In the genomic region with DNA sequence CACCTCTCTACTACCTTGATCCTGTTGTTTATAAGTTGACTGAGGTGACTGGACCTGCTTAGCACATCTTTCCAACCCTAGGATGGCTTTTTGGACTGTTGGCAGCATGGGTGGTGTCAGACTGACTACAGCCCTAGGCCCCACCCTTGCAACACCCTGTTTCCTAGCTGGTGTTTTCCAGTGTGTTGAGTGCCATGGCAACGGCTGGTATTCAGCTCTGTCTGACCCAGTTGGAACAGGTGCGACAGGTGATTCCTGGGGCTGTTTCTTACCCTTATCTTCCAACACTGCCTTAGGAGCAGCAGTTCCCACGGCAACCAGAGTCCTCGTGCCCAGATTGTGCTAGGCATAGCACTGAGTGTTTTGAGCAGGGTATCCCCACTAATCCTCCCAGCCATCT, we compare ENCODE assay signal across 10 mouse cellular contexts. TPM values are rescaled to one million over a fixed set of nuclear protein-coding genes. Genes with fewer than 3 reads are reported as not detected.
A peak's percentile ranks its signal among the peaks of the same experiment; 100 is the strongest.
DNase-seq lines count a peak whose midpoint lies in the region; ATAC-seq and TF ChIP-seq lines count a peak whose summit lies in the region.
"Had no signal": no experiment of that assay in that cellular context is flagged by ENCODE, and none has a peak within 500 bp of the region (broad histone marks: within the 10 kb centered on the region; RNA-seq: fewer than 3 reads in every experiment).

No protein-coding gene starts in this region.

- H3K4me1 ChIP-seq in kidney, postnatal 0 days (replicated peaks; ENCODE audit: insufficient read depth, low read length), result peaks cover 31% of the 10 kb centered on the region
- H3K4me1 ChIP-seq in stomach, embryonic 15.5 days, result peaks cover 62% of the 10 kb centered on the region

- peak overlapping the region; percentile 86 for H3K4me2 ChIP-seq in kidney, postnatal 0 days (ENCODE audit: low read length)
- H3K4me2 ChIP-seq in stomach, embryonic 15.5 days, result peak overlapping the region; percentile 85

- H3K36me3 ChIP-seq in kidney, postnatal 0 days (ENCODE audit: insufficient read depth, low read length), result 0 out of 2 replicates have a peak, but pooled peaks cover 2% of the 10 kb centered on the region
- H3K36me3 ChIP-seq in stomach, embryonic 15.5 days, result no peaks in the 10 kb centered on the region

- no peak for TF ChIP-seq CTCF in kidney, postnatal 0 days (IDR thresholded peaks at IDR 0.05; ENCODE audit: low read depth)

- WGBS in kidney, postnatal 0 days, result 71% methylated on average over 4 of the region's 4 CpGs
- WGBS in stomach, embryonic 15.5 days, result 47% methylated on average over 4 of the region's 4 CpGs

- H3K27me3 ChIP-seq in kidney, postnatal 0 days (ENCODE audit: insufficient read depth, low read length), result no peaks in the 10 kb centered on the region
- H3K27me3 ChIP-seq in stomach, embryonic 15.5 days (replicated peaks), result no peaks in the 10 kb centered on the region

- no peak for ATAC-seq in kidney, postnatal 0 days (replicated peaks; ENCODE audit: low FRiP score, low read depth)
- ATAC-seq in stomach, embryonic 15.5 days (ENCODE audit: insufficient read depth, low FRiP score, low read depth), result no peak

- H3K9me3 ChIP-seq in kidney, postnatal 0 days (replicated peaks; ENCODE audit: low read length), result no peaks in the 10 kb centered on the region
- H3K9me3 ChIP-seq in stomach, embryonic 15.5 days, result no peaks in the 10 kb centered on the region

- DNase-seq in cerebellum, postnatal 25 days, result peak; percentile 25 to 33
- no peak for DNase-seq in cerebellum, postnatal 36 days
- peak; percentile 58 for DNase-seq in retina, postnatal 1 day
- no peak for DNase-seq in retina, embryonic 14.5 days (ENCODE audit: low spot score)
- no peak for DNase-seq in kidney, postnatal 0 days (ENCODE audit: low spot score)
- no peak for DNase-seq in gastrocnemius, postnatal 25 days
- DNase-seq in ovary, adult 18-20 months (ENCODE audit: low spot score), result no peak
- DNase-seq: right cerebral cortex, postnatal 14 days had no signal

- H3K4me3 ChIP-seq in kidney, postnatal 0 days (replicated peaks; ENCODE audit: low read depth, low read length), result no peak overlapping the region
- peak overlapping the region; percentile 80; the same call in 1 of the 2 replicates for H3K4me3 ChIP-seq in stomach, embryonic 15.5 days (replicated peaks)

- H3K9ac ChIP-seq in kidney, postnatal 0 days (ENCODE audit: low read depth, low read length), result no peak overlapping the region
- no peak overlapping the region for H3K9ac ChIP-seq in stomach, embryonic 15.5 days

- H3K27ac ChIP-seq in kidney, postnatal 0 days, result no peak overlapping the region
- H3K27ac ChIP-seq in stomach, embryonic 15.5 days, result 0 out of 2 replicates have a peak overlapping the region, but pooled peaks have one; percentile 44

RNA-seq across cellular contexts. Expression of a gene that starts 3.3 kb away (rescaled TPM):
- 13.9 and 16.9 TPM in 2 replicates for polyA plus RNA-seq in kidney, postnatal 0 days (2015; fragmentation: Nextera tagmentation; extraction: Ambion mirVana)
- 11.2 and 13.0 TPM in 2 replicates for polyA plus RNA-seq in stomach, embryonic 15.5 days (2015; fragmentation: Nextera tagmentation; extraction: Ambion mirVana)
- 1 to 10 TPM; 2.4 to 2.9 TPM for total RNA-seq in gastrocnemius, postnatal 25 days (2021)

RNA-seq across cellular contexts. Expression of a gene that starts 32.2 kb away (rescaled TPM):
- polyA plus RNA-seq in kidney, postnatal 0 days (2015; fragmentation: Nextera tagmentation; extraction: Ambion mirVana), result 105 and 110 TPM in 2 replicates
- polyA plus RNA-seq in stomach, embryonic 15.5 days (2015; fragmentation: Nextera tagmentation; extraction: Ambion mirVana), result 109 and 112 TPM in 2 replicates
- 10 to 100 TPM; 11.7 to 12.6 TPM for total RNA-seq in gastrocnemius, postnatal 25 days (2021)

RNA-seq across cellular contexts. Expression of a gene that starts 36.1 kb away (rescaled TPM):
- 0.42 and 0.61 TPM in 2 replicates for polyA plus RNA-seq in kidney, postnatal 0 days (2015; fragmentation: Nextera tagmentation; extraction: Ambion mirVana)
- polyA plus RNA-seq in stomach, embryonic 15.5 days (2015; fragmentation: Nextera tagmentation; extraction: Ambion mirVana), result 0.36 and 0.61 TPM in 2 replicates
- not detected for total RNA-seq in gastrocnemius, postnatal 25 days (2021)

RNA-seq across cellular contexts. Expression of a gene that starts 37.0 kb away (rescaled TPM):
- 0.08 TPM in 1 of 2 replicates, not detected in the other for polyA plus RNA-seq in kidney, postnatal 0 days (2015; fragmentation: Nextera tagmentation; extraction: Ambion mirVana)
- polyA plus RNA-seq in stomach, embryonic 15.5 days (2015; fragmentation: Nextera tagmentation; extraction: Ambion mirVana), result 0.09 and 0.12 TPM in 2 replicates
- total RNA-seq in gastrocnemius, postnatal 25 days (2021), result not detected
- total RNA-seq: CH12.LX had no signal

RNA-seq across cellular contexts. Expression of a gene that starts 48.4 kb away (rescaled TPM):
- polyA plus RNA-seq in kidney, postnatal 0 days (2015; fragmentation: Nextera tagmentation; extraction: Ambion mirVana), result 15.8 and 18.1 TPM in 2 replicates
- 18.3 and 20.3 TPM in 2 replicates for polyA plus RNA-seq in stomach, embryonic 15.5 days (2015; fragmentation: Nextera tagmentation; extraction: Ambion mirVana)
- total RNA-seq in gastrocnemius, postnatal 25 days (2021), result 10 to 100 TPM; 24.6 to 29.2 TPM

Comparison
In these comparisons a context has a peak if more than half of its experiments do, and no peak if none do; other contexts are left out.
1. DNase-seq: peak in cerebellum, postnatal 25 days (2 of 2) and retina, postnatal 1 day (single experiment); none in cerebellum, postnatal 36 days (0 of 2), retina, embryonic 14.5 days (single experiment), kidney, postnatal 0 days (single experiment), gastrocnemius, postnatal 25 days (single experiment) and ovary, adult 18-20 months (single experiment).